Mouse (Mus musculus): ENCODE data around the gene Serpinb6b.

- TF ChIP-seq POLR2A (IDR thresholded peaks at IDR 0.05; ENCODE audit: borderline replicate concordance, extremely low read depth, insufficient read depth, insufficient read length, poor library complexity, severe bottlenecking) = no peak
- TF ChIP-seq CTCF (IDR thresholded peaks at IDR 0.05; ENCODE audit: borderline replicate concordance, extremely low read depth, insufficient read depth, insufficient read length) = no peak
Observed at GRCm38 (mm10) chr13:32969641-32970040, 4.6 kb downstream of the Serpinb6b start.

Data from brain, embryonic 14.5 days (tissue).